Mouse (Mus musculus): Measurements from ENCODE around the gene Bhmt2.

The Bhmt2 gene

DNA sequence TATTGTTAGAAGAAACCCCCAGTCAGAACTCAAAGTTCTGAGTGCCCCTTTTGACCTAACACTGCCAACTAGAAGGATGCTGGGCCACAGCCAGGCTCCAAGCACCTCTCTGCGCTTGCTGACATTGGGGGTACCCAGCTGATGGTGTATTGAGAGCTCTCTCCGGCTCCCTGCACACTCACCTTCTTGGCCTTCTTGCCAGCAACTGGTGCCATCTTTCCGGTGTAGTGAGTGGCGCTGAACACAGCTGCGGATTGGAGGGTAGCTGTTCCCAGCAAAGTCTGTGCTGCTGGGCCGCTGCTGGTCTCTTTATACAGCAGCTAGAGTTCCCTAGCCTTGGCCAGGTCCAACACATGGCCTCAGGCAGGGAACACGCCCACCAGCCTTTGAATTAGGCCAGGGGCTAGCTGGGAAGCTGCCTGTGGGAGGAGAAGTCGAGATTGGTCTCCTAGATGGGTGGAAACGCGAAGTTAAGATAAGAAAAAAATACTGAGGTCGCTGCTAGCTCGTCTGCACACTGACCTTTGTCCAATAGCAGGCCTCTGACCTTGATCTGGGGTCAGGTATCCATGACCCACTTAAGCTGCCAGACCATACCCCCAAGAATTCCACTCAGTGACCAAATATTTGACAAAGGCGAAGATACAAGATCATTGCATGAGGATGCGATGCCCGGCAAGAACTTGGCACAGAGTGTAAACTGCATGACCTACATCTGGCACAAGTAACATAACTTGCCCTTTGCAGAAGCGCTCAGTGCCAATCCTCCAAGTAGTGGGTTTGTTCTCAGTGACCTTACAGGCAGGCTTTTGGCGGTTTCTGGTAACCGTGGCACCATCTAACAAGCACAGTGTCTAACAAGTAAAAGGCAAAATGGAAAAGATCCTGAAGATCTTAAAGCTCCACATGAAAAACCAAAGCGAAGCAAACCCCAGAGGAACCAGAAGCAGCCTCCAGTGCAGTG, 36.5 kb downstream of the Bhmt2 start, which contains the start of gene Bhmt:
Gene Bhmt, minus strand, starts transcription at position 680 of the 964 bp plus-strand sequence.
- DNase-seq (ENCODE audit: low spot score) = peak; percentile 38

DNA sequence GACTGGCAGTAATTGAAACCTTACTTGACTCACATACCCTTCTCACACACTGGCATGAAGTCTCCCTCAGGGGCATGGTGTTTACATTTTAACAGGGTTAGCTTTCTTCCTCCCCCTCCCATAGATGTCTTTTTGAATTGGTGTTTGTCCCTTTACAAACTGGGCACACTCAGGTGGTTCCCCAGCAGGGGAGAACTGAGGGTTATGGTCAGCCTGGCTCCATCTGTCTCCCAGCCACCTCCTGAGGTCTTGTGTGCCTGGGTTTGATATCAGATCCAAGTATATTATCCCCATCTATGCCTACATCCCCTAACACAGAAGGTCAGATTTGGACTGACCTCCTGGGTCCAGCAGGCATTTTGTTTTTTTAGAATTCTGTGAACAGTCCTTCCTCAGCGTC, 37.5 kb downstream of the Bhmt2 start:
- no peak for DNase-seq (ENCODE audit: low spot score)

DNA sequence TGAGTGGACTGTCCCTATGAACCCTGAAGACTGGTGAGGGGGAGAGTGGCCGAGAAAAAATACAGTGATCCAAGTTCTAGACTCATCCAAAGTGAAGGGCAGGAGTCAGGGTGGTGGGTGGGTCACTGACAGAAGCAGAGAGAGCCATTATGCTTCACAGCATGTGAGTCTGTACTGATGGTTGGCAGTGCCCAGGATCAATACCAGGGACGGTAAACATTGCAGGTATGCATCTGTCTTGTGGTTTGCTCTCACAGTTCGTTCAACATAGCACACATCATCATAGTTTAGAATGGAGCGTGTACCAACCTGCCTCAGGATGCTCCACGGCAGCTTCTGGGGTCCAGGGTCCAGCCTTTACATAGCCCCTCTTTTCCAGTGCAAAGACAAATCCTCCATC, 41.2 kb downstream of the Bhmt2 start:
- no peak for DNase-seq (ENCODE audit: low spot score)

DNA sequence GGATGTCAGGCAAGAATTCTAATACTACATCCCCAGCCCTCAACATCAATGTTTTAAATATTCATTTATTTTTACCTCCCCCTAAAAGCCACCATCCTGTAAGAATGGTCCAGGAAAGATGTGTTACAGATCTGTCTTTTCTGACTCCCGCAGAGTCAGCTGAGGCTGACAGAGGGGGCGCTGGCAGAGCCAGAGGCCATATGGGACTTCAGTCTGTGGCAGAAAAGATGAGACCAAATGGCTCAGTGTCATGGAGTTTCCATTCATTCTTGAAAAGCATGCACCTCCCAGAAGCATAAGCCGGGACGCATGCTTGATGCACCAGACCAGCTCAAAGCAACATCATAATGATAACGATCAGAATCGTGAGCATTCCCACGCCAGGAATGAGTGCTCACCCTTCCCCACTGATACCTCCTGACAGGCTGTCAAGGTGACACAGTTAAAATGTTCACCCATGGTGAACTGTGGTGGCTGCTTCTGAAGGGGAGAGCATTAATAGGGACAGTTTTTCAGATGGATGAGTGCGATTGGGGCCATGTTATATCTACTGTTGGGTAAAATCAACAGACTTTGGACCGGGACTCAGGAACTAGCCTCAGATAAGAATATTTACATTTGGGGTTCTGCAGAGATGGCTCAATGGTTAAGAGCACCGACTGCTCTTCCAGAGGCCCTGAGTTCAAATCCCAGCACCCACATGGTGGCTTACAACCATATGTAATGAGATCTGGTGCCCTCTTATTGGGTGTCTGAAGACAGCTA, 43.0 kb downstream of the Bhmt2 start:
- no peak for DNase-seq (ENCODE audit: low spot score)

DNA sequence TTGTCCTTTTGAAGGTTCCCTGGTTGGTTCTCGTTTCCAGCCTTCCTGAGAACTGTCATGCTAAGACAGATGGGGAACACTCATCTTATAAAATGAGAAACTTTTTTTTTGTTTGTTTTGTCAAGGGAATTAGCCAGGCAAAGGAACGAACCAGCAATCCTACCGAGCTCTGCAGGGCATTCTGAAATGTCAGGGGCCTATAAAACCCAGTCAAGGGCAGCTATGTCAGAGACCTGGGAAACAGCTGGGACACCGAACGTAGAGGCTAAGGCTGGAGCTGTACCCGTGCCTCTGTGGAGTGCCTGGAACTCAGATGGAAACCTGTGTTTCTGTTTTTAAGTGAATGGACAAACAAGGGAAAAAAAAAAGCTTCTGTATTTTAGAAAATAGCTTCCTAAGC, 45.2 kb downstream of the Bhmt2 start:
- no peak for DNase-seq (ENCODE audit: low spot score)

DNA sequence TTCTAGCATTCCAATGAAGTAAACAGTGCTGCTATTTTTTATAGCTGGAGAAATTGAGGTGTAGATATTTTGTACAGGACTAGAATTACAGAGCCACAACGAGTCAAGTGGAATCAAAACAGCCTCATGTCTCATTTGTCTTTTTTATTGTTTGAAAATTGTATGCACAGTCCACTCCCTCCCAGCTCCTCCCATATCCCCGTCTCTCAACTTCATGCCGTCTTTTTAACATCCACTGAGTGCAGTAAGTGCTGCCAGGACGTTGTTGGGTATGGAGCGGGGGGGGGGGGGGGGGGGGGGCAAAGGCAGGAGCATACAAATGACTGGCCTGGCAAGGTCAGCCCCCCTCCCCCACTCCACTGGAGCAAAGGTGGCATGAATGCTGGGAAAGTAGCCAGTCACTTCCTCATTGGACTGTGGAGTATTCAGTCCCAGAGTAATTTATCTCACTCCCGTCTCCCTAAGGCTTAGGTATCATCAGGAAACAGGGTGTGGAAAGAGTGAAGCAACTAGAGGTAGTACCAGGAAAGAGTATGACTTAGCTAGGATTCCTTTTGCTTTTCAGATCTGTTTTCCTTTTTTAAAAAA, 59.6 kb downstream of the Bhmt2 start:
- DNase-seq (ENCODE audit: low spot score) = no peak

DNA sequence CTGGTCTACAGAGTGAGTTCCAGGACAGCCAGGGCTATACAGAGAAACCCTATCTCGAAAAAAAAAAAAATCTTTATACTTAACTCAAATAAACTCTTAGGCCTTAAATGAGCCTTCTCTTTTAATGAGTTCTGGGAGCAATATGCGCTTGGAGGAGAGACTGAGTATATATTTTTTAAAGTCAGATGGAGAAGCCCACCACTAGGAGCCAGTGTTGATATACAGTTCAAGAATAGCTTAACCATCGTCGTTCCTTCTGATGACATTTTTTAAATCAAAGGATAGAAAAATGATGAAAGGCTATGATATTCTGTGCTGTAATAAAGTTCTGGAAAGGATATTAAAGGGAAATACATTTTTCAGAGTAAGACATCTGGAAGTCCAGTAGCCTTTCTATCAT, 60.3 kb downstream of the Bhmt2 start:
- DNase-seq (ENCODE audit: low spot score) = no peak

DNA sequence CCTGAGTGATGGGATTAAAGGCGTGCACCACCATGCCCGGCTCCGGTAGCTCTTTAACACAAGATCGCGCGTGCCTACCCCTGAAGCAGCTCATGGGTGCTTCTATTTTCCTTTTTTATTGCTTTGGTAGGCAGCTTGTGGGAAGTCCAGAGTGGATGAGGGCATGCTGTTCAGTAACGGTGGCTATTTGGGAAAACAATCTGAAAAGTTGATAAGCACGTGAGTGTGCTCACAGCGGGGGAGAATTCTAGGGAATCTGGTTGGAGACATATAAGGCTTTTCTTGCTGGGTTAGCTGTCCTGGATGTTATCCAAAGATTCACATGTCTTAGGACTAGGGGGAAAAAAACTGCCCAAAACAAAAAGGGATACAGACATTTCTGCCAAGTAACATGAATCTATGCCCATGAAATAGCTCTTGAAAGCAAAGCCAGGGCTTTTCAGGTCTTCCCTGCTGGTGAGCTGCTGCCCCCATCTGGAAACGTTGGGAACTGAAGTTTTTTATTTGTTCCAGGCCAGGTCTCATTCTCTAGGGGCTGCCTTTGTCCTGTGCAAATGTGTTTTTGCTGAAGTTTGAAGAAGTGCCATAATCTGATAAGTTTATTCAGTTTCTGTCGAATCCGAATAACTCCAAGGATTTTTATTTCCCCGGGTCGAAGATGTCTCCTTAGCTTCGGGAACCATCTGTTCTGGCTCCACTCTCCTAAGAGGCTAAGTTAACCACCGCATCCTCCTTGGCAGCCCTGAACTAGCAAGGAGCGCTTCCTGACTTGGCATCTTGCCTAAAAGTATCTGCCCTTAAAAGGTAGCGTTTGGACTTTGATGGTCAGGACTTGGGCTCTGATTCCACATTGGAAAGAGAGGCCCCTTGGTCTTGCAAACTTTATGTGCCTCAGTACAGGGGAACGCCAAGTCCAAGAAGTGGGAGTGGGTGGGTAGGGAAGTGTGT, 61.2 kb downstream of the Bhmt2 start:
- DNase-seq (ENCODE audit: low spot score) = peak; percentile 46

DNA sequence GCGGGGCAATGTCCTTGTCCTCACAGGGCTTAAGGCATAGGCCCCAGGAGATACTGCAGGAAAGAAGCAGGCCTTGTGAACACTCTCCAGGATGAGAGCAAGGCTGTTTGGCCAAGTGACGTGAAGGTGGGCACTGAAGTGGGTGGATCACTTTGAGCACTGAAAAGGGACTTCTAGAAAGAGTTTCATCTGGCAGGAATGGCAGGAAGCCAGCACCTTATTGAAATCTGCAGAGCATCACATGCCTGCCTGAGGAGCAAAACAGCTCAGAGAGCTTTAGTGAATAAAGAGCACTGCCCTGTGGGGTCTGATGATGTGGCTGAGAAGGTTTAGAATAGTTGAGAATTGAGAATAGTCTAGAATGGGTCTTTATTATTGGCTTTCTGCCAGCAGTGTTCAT, 65.6 kb downstream of the Bhmt2 start:
- no peak for DNase-seq (ENCODE audit: low spot score)

DNA sequence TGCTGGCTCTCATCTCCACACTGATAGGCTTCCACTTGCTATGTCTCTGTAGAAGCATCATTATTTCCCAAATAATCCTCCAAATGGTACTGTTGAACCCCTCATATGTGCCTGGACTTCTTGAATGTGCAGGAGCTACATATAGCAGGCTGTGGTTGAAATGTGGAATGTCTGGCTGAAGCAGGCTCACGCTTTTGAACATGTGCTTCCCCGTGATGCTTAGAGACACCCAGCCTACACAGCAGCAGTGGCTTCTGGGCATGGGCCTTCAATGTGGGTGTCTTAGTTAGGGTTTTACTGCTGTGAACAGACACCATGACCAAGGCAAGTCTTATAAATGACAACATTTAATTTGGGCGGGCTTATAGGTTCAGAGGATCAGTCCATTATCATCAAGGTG, 66.4 kb downstream of the Bhmt2 start:
- DNase-seq (ENCODE audit: low spot score) = no peak

DNA sequence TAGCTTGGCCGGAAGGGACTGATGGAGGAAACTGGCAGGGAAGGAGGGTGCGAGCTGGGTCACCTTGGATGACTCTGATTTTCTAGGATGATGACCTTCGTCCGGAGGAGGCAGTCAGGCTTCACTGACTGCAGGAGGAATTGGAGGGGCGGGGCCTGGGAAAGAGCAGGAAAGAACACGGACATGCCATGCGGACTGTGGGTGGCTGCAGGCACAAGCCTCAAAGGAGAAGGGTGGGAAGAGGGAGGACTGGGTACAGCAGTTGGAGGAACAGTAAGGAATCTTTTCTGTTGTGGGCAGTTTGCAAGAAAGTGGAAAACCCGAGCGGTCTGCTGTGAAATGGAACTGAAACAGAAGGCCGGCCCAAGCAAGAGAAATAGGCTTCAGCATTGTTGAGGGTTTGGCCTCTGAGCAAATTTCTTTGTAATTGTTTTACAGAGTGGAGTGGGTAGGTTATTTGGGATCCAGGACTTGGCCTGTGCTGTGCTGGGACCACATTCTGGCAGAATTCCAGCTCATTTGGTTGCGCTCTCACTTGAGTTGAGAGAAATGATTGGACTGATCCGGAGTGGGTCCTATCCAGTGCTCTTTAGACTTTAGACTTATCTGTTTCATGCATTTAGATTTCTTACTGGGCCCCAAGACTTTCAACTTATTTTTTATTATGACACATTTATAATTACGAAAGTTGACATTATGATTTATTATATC, 67.1 kb downstream of the Bhmt2 start:
- DNase-seq (ENCODE audit: low spot score) = no peak

Data from yolk sac, embryonic 10.5 days (tissue).